Mouse (Mus musculus): ENCODE results near the gene Xirp2.

Xirp2 gene

DNA sequence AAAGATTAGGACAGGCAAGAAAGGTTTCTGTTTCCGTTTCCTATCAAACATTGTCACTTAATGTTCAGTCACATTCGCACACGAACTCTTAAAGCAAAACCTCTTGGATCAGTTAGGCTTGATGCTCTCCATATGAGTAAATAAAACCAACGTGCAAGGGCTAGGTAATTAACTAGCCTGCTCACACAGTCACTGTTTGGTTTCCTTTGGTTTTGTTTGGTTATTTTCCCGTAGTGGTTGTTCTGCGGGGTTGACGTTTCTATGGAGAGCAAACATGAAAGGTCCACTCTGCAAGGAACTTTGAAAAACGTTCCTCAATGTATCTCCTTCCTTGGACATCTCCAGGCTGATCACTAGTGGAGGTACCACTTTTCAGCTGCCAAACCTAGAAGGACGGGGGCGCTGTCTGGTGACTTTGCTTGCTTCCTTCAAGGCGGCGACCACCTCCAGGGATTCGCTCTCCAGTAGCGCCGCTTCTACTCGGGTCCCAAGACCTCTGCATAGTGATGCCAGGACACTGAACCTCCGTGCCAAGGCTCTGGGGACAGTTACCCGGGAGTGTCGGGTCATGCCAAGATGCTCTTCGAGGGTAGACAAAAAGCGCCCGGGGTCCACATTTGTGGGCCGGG lies 119.2 kb downstream of the Xirp2 start:
- DNase-seq (ENCODE audit: low spot score) = no peak

DNA sequence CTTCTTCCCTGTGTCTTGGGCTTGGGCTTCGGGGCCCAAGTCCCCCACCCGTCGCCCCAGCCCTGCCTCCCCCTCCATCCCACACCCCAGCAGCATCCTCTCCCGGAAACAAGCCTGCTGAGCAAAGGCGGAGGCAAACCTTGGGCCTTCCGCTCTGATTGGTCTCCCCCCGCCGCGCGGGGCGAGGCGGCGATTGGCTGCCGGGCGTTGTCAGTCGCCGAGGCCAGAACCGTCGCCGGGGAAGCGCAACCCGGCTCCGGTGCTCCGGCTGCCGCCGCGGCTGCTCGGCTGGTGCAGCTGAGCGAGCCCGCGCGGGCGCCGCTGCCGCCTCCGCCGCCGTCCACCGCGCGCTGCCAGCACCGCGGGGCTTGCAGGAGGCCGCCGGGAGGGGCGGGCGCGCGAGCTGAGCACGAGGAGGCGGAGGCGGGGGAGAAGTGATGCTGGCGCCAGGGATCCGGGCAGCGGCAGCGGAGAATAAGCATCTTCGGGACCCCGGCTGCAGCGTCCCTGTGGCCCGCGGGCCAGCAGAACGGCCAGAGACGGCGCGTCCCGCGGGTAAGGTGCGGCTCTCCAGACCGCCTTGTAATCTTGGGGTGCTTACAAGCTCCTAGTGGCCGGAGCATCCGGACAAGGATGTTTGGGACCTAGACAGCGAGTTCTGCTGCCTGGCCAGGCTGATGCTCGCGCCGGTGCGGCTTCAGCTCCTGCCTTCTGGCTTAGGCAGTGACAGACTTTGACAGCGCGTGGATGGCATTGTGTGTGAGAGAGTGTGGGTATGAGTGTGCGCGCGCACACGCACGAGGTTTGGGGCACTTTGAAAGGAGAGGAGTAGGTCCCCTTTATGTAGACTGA lies 119.9 kb downstream of the Xirp2 start, which contains the start of gene B3galt1:
Gene B3galt1 (plus strand): TSS at position 392 of the 852 bp plus-strand sequence.
- DNase-seq (ENCODE audit: low spot score) = peak; percentile 45

DNA sequence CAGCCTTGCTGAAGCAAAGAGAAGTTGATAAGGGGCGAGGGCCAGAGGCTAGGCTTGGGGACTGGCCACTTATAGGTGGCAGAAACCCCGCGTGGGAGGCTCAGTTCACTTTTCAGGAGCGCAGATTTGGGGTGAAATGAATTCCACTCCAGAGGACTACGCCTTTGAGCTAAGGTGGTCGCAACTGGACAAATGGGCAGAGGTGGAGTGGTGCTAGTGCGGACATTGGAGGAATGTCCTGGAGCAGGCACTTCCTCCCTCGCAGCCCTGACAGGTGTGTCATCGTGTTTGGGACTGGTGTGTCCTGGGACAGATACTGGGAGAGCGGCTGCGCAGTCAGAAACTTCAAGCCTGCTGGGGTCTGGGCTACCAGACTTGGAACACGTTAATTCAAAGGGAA lies 120.8 kb downstream of the Xirp2 start:
- DNase-seq (ENCODE audit: low spot score) = no peak

DNA sequence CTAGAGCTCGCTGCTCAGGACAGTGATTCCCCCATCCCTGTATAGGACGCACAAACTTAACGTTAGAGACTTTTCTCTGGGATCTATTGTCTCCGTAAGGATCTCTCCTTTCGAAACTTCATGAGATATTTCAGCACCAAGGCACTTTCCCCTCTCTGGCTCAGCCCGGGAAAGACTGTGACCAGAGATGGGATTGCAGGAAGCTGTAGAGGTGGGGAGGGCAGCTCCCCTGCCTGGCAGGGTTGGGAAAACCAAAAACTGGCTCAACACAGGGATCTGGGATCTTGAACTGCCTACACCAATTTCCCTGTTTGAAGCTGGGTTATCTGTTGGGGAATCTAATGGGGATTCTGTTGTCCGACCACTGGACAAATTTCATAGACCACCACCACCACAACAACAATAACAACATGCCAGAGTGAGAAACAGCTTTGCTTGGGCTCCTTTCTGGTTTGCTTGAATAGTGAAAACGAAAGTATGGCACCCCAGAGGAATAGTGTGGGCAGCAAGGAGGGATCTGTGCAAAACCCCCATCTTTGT lies 121.4 kb downstream of the Xirp2 start:
- DNase-seq (ENCODE audit: low spot score) = no peak

Measured in lung, postnatal 25 days (tissue).